Mouse (Mus musculus) testis, adult 2 months (tissue): ENCODE data around the gene Fuz. TPM values are rescaled to one million over a fixed set of nuclear protein-coding genes. Genes with fewer than 3 reads are reported as not detected.
A peak's percentile ranks its signal among the peaks of the same experiment; 100 is the strongest.

ENCODE experiments used
- H3K27ac ChIP-seq: fragments of 200-500 bp; 2 replicates; pipeline ENCODE4 v1.5.1; 2012; ENCODE audit warnings: low read depth, low read length; ENCODE audit not compliant: control insufficient read depth, insufficient read depth
- H3K27me3 ChIP-seq: fragments of 200-500 bp; 2 replicates; pipeline ENCODE4 v1.6.1; 2012; ENCODE audit warnings: mild to moderate bottlenecking, low read length, moderate library complexity; ENCODE audit not compliant: control insufficient read depth, insufficient read depth
- H3K36me3 ChIP-seq: fragments of 200-500 bp; 2 replicates; pipeline ENCODE4 v1.6.1; 2012; ENCODE audit warnings: mild to moderate bottlenecking, low read length; ENCODE audit not compliant: control insufficient read depth, insufficient read depth
- H3K4me1 ChIP-seq: fragments of 200-500 bp; 2 replicates; pipeline ENCODE4 v1.6.1; 2012; ENCODE audit warnings: low read length; ENCODE audit not compliant: control insufficient read depth, insufficient read depth
- H3K4me3 ChIP-seq: fragments of 200-500 bp; 2 replicates; pipeline ENCODE4 v1.5.1; 2012; ENCODE audit warnings: low read depth, mild to moderate bottlenecking, low read length, moderate library complexity, mixed read lengths; ENCODE audit not compliant: control insufficient read depth
- CTCF ChIP-seq: fragments of 200-500 bp; IDR thresholded peaks from 2 replicates; pipeline ENCODE4 v1.5.1; 2012; ENCODE audit warnings: low read depth, mild to moderate bottlenecking, inconsistent platforms, low read length, moderate library complexity; ENCODE audit not compliant: control insufficient read depth, insufficient read depth, insufficient replicate concordance
- POLR2A ChIP-seq: fragments of 200-500 bp; IDR thresholded peaks from 2 replicates; pipeline ENCODE4 v1.6.1; 2012; ENCODE audit warnings: low read depth, mild to moderate bottlenecking, inconsistent platforms, low read length, moderate library complexity; ENCODE audit not compliant: control insufficient read depth
- polyA plus RNA-seq: library from polyadenylated mRNA; depleted of rRNA; stranded (reverse); fragments of >200 nt; gene quantifications from 2 replicates; pipeline ENCODE4 v1.2.3, GENCODE M21; 2012

The Fuz gene
- polyA plus RNA-seq, 1 experiment = 40.0 TPM

DNA sequence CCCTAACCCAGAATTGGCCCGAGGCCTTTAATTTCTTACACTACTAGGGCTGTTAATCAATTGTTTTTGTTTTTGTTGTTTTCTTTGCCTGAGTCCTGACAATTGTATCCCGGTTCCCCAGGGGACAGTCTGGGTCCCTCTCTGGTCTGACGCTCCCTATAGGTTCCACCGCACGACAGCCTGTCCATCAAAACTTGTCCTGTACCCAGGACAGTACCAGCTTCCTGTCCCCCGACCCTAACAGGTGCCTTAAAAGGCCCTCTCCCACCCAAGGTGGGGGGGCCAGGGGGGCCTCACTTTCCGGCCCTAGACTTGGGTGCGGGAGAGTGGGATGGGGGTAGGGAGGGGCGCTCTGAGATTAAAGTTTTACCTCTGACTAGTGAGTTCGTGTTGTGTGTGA lies 40.8 kb upstream of the Fuz start:
- H3K27ac ChIP-seq = peak overlapping the region; percentile 89
- no peaks in the 10 kb centered on the region for H3K27me3 ChIP-seq
- peak overlapping the region; percentile 92 for H3K4me3 ChIP-seq
- H3K36me3 ChIP-seq = no peaks in the 10 kb centered on the region
- peaks cover 54% of the 10 kb centered on the region for H3K4me1 ChIP-seq
- no peak for TF ChIP-seq POLR2A
- TF ChIP-seq CTCF = no peak

DNA sequence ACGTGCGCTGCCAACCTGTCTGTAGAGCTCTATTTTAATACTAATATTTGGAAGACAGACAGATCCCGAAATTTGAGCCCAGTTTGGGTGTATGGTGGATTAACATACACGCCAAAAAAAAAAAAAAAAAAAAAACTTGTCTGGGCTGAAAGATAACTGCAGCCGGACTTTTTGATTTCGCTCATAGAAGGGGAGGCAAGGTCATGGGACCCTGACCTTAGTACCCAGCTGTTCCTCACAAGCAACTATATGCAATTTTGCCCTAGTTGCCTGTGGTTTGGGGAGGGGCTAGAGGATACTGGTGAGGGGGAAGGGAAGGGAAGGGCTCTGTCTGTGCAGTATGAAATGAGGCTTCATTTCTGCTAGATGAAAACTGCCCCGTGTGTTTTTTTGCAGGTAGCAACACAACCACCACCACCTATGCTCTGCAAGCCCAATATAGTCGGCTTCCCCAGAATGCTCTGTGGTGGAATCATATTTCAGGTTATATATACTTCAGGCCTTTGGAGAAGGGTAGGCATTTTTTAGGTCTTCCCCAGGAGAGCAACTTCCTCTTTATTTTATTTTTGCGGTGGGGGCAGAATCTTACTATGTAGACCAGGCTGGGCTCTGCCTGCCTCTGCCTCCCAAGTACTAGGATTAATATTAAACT lies 39.5 kb upstream of the Fuz start:
- no peaks in the 10 kb centered on the region for H3K27me3 ChIP-seq
- no peaks in the 10 kb centered on the region for H3K36me3 ChIP-seq
- H3K4me1 ChIP-seq = peaks cover 45% of the 10 kb centered on the region
- TF ChIP-seq POLR2A (no peak), CTCF (no peak)
- H3K27ac ChIP-seq = no peak overlapping the region
- H3K4me3 ChIP-seq = peak overlapping the region; percentile 95; the same call in 1 of the 2 replicates

DNA sequence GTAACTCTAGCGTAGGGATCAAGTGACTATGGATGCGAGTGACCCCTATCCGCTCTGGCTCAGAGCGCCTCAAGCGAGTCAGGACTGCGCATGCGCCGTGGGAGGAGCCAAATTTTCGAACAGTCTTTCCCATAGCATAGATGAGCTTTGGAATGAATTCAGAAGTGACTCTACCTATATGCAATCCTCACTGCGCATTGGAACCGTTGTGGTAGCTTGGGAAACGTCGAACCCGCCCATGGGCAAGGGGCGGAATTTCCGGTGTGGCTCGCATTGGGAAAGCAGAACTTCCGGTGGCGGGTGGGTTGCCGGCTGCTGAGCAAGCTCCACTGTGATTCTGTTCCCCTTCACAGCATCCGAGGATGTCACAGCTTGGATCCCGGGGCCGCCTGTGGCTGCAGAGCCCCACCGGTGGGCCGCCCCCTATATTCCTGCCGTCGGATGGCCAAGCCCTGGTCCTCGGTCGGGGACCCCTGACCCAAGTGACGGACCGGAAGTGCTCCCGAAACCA lies 38.8 kb upstream of the Fuz start, which contains the start of gene Pnkp:
Gene Pnkp, plus strand, starts transcription at position 98 of the 511 bp plus-strand sequence.
- no peaks in the 10 kb centered on the region for H3K36me3 ChIP-seq
- H3K27ac ChIP-seq = peak within 1 kb of the TSS; percentile 89
- H3K4me1 ChIP-seq = peaks cover 45% of the 10 kb centered on the region
- peak within 1 kb of the TSS; percentile 95 for H3K4me3 ChIP-seq
- H3K27me3 ChIP-seq = no peaks in the 10 kb centered on the region
- TF ChIP-seq POLR2A = peak; percentile 57
- TF ChIP-seq CTCF = no peak

DNA sequence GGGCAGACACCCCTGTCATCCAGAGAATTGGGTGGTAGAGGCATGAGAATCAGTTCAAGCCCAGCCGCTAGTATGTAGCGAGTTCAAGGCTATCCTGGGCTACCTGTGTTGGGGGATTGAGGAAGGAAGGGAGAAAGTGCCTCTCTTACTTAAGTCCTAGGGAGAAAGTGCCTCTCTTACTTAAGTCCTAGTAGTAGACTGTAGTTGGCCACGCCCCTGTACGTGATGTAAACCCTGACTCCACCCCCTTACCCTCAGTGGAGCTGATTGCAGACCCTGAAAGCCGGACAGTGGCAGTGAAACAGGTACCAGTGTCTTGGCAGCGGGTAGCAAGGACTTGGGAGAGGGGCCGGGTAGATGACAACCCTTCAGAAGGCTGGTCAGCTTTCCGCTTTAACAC lies 38.0 kb upstream of the Fuz start:
- H3K4me3 ChIP-seq = peak overlapping the region; percentile 31
- H3K27me3 ChIP-seq = no peaks in the 10 kb centered on the region
- H3K36me3 ChIP-seq = no peaks in the 10 kb centered on the region
- H3K27ac ChIP-seq = no peak overlapping the region
- H3K4me1 ChIP-seq = peaks cover 40% of the 10 kb centered on the region
- TF ChIP-seq CTCF (no peak), POLR2A (no peak)

DNA sequence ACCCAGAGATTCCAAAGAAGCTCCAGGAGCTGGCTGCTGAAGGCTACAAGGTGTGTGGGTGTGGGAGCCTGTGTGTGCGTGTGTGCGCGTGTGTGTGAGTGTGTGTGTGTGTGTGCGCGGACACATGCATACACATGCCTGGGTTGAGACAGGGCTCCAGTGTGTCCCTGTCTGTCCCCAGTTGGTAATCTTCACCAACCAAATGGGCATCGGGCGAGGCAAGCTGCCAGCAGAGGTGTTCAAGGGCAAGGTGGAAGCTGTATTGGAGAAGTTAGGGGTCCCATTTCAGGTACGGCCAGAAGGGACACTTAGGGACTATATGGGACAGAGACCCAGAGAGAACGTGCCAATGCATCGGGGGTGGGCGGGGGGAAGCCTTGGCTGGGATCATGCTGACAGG lies 36.0 kb upstream of the Fuz start:
- Histone ChIP-seq H3K4me3 (no peak overlapping the region), H3K36me3 (no peaks in the 10 kb centered on the region)
- TF ChIP-seq POLR2A = no peak
- TF ChIP-seq CTCF = no peak

DNA sequence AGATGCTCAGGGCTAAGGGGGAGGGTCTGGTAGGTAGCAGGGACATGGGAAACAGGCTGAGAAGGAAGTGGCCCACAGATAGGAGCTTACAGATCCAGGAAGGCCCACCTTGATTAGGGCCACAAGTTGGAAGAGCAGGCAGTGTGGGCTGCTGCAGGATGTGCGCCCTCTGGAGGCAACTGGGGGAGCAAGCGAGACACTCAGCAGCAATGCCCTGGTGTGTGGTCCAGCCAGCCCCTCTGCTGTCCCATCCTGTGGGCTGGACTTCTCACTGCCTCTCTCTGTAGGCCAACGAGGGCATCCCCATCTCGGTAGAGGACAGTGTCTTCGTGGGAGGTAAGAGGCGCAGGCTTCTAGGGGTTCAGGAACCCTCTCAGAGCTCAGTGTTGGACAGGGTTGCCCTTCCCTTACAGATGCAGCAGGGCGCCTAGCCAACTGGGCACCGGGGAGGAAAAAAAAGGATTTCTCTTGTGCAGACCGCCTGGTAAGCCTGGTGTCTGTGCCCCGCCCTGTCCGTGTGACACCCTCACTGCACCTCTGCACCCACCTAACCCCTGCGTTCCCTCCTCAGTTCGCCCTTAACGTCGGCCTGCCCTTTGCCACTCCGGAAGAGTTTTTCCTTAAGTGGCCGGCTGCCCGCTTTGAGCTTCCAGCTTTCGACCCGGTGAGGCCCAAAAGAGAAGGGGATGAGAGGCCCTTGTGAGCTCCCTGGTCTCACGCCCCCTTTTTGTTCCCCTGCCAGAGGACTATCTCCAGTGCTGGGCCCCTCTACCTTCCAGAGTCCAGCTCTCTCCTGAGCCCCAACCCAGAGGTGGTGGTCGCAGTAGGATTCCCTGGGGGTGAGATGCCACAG lies 35.1 kb upstream of the Fuz start:
- TF ChIP-seq CTCF (peak; percentile 82), POLR2A (no peak)
- Histone ChIP-seq H3K36me3 (no peaks in the 10 kb centered on the region), H3K4me3 (no peak overlapping the region), H3K27ac (peak overlapping the region; percentile 27; the same call in 1 of the 2 replicates), H3K27me3 (no peaks in the 10 kb centered on the region), H3K4me1 (peaks cover 29% of the 10 kb centered on the region)

More for the DNA sequence above, 36.0 kb upstream of the Fuz start:
- H3K4me1 ChIP-seq = peaks cover 31% of the 10 kb centered on the region
- no peaks in the 10 kb centered on the region for H3K27me3 ChIP-seq
- no peak overlapping the region for H3K27ac ChIP-seq

DNA sequence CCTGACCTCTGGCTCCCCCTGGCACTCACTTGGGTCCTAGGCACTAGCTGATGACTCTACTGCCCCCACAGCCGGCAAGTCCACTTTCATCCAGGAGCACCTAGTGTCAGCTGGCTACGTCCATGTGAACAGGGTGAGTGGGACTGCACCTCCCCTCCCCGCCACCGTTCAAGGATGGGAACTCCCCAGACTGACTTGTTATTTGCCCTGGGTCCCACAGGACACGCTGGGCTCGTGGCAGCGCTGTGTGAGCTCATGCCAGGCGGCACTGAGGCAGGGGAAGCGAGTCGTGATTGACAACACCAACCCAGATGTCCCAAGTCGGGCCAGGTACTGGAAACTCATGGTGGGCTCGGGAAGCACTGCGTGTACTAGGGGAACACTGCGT lies 34.5 kb upstream of the Fuz start:
- no peak for TF ChIP-seq POLR2A
- no peak for TF ChIP-seq CTCF
- H3K27me3 ChIP-seq = no peaks in the 10 kb centered on the region
- H3K36me3 ChIP-seq = no peaks in the 10 kb centered on the region
- H3K27ac ChIP-seq = peak overlapping the region; percentile 16; the same call in 1 of the 2 replicates
- no peak overlapping the region for H3K4me3 ChIP-seq
- H3K4me1 ChIP-seq = peaks cover 26% of the 10 kb centered on the region
